Mouse (Mus musculus) heart, postnatal 0 days (tissue): Measurements from ENCODE around the gene Insm2. TPM values are rescaled to one million over a fixed set of nuclear protein-coding genes. Genes with fewer than 3 reads are reported as not detected.
"Not testable (repeated sequence)": the region's sequence is repeated elsewhere in the genome, so short reads cannot be mapped to it uniquely, and the experiment has no call there.

Source experiments
- ATAC-seq: fragments of 200-750 bp; cut with Nextera tagmentation; 2 replicates; pipeline ENCODE4 v1.8.0; 2017; ENCODE audit warnings: low read depth, moderate number of reproducible peaks, moderate library complexity; ENCODE audit not compliant: insufficient read depth
- DNase-seq: peaks from one replicate; pipeline ENCODE4 v3.0.0-alpha.2; 2016; ENCODE audit warnings: low spot score
- H3K27ac ChIP-seq: fragments of 300-500 bp; sonication (generic); 2 replicates; pipeline ENCODE4 v1.5.1; 2014; ENCODE audit warnings: low read depth, mild to moderate bottlenecking
- H3K27me3 ChIP-seq: fragments of 300-500 bp; sonication (generic); 2 replicates; pipeline ENCODE4 v1.6.1; 2014; ENCODE audit warnings: low read length, mixed read lengths; ENCODE audit not compliant: control insufficient read depth, insufficient read depth
- H3K36me3 ChIP-seq: fragments of 300-500 bp; sonication (generic); replicated peaks from 2 replicates; pipeline ENCODE4 v1.6.1; 2014; ENCODE audit warnings: low read length, mixed read lengths; ENCODE audit not compliant: control insufficient read depth, insufficient read depth
- H3K4me1 ChIP-seq: fragments of 300-500 bp; sonication (generic); 2 replicates; pipeline ENCODE4 v1.6.1; 2014; ENCODE audit warnings: antibody characterized with exemption; ENCODE audit not compliant: control insufficient read depth, insufficient read depth
- H3K4me2 ChIP-seq: fragments of 300-500 bp; sonication (generic); 2 replicates; pipeline ENCODE4 v1.6.1; 2014; ENCODE audit warnings: low read depth, mild to moderate bottlenecking, low read length, moderate library complexity
- H3K4me3 ChIP-seq: fragments of 300-500 bp; sonication (generic); 2 replicates; pipeline ENCODE4 v1.5.1; 2014; ENCODE audit warnings: low read depth, low read length
- H3K9ac ChIP-seq: fragments of 300-500 bp; sonication (generic); replicated peaks from 2 replicates; pipeline ENCODE4 v1.6.1; 2014; ENCODE audit warnings: low read depth, low read length, mixed read lengths
- H3K9me3 ChIP-seq: fragments of 300-500 bp; sonication (generic); replicated peaks from 2 replicates; pipeline ENCODE4 v1.6.1; 2016; ENCODE audit warnings: low read length; ENCODE audit not compliant: control insufficient read depth
- CTCF ChIP-seq: IDR thresholded peaks from 2 replicates; pipeline ENCODE4 v1.5.1; 2016; ENCODE audit warnings: antibody characterized with exemption, control low read depth, low read depth
- EP300 ChIP-seq: IDR thresholded peaks from 2 replicates; pipeline ENCODE4 v1.6.1; 2016; ENCODE audit warnings: antibody characterized with exemption, low read depth
- WGBS: fragments of 180-500 bp; shearing (Covaris S2); extraction: QIAGEN DNeasy Blood & Tissue Kit; methylation state at CpG from one replicate; pipeline ENCODE4 v1.1.7; 2014; 5-methylcytosine and 5-hydroxymethylcytosine counted together
- polyA plus RNA-seq: library from polyadenylated mRNA; unstranded; fragments of >200 nt; fragmentation: Nextera tagmentation; extraction: Ambion mirVana; gene quantifications from 2 replicates; pipeline ENCODE4 v1.2.1, GENCODE M21; 2015
- total RNA-seq: library from RNA; depleted of rRNA; stranded (reverse); fragments of >200 nt; gene quantifications from 2 replicates; pipeline ENCODE4 v1.2.3, GENCODE M21; 2014; ENCODE audit warnings: low replicate concordance

Insm2 gene
- total and polyA plus RNA-seq, 2 experiments from 2014 or later: not detected

GRCm38 (mm10) chr12:55569676-55570075, 29.6 kb upstream of the Insm2 start:
- no peak for DNase-seq
- 33% methylated on average over 6 of the region's 6 CpGs for WGBS

GRCm38 (mm10) chr12:55570646-55571045, 28.6 kb upstream of the Insm2 start:
- Histone ChIP-seq H3K27me3 (no peaks in the 10 kb centered on the region), H3K4me3 (no peak overlapping the region), H3K4me2 (no peak overlapping the region), H3K36me3 (no peaks in the 10 kb centered on the region), H3K9me3 (no peaks in the 10 kb centered on the region), H3K27ac (no peak overlapping the region), H3K4me1 (no peaks in the 10 kb centered on the region), H3K9ac (no peak overlapping the region)
- WGBS: 75% methylated on average over 9 of the region's 9 CpGs
- ATAC-seq (no peak), DNase-seq (no peak)
- no peak for TF ChIP-seq CTCF
- no peak for TF ChIP-seq EP300

More at GRCm38 (mm10) chr12:55569676-55570075, 29.6 kb upstream of the Insm2 start:
- Histone ChIP-seq H3K36me3 (no peaks in the 10 kb centered on the region), H3K9me3 (no peaks in the 10 kb centered on the region; the same call in 1 of the 2 replicates), H3K27me3 (no peaks in the 10 kb centered on the region), H3K4me3 (no peak overlapping the region), H3K4me2 (no peak overlapping the region), H3K27ac (no peak overlapping the region), H3K4me1 (no peaks in the 10 kb centered on the region), H3K9ac (no peak overlapping the region)
- TF ChIP-seq CTCF: no peak
- no peak for TF ChIP-seq EP300
- ATAC-seq: no peak

- Histone ChIP-seq H3K36me3 (no peaks in the 10 kb centered on the region), H3K27me3 (no peaks in the 10 kb centered on the region), H3K9ac (no peak overlapping the region), H3K4me2 (no peak overlapping the region), H3K9me3 (no peaks in the 10 kb centered on the region), H3K4me3 (no peak overlapping the region), H3K4me1 (no peaks in the 10 kb centered on the region), H3K27ac (no peak overlapping the region)
- ATAC-seq (no peak), DNase-seq (no peak)
- 74% methylated on average over 11 of the region's 11 CpGs for WGBS
- TF ChIP-seq CTCF (no peak), EP300 (no peak)
Observed at GRCm38 (mm10) chr12:55571181-55571580, 28.0 kb upstream of the Insm2 start.

- Histone ChIP-seq H3K4me2 (no peak overlapping the region), H3K36me3 (no peaks in the 10 kb centered on the region), H3K9ac (no peak overlapping the region), H3K27me3 (no peaks in the 10 kb centered on the region), H3K9me3 (no peaks in the 10 kb centered on the region), H3K27ac (no peak overlapping the region), H3K4me3 (no peak overlapping the region), H3K4me1 (no peaks in the 10 kb centered on the region)
- ATAC-seq (no peak), DNase-seq (no peak)
- TF ChIP-seq EP300 (no peak), CTCF (no peak)
- WGBS: 78% methylated on average over 10 of the region's 10 CpGs
Observed at GRCm38 (mm10) chr12:55571661-55572060, 27.6 kb upstream of the Insm2 start.

- DNase-seq (no peak), ATAC-seq (no peak)
- Histone ChIP-seq H3K27me3 (no peaks in the 10 kb centered on the region), H3K9ac (no peak overlapping the region), H3K4me3 (no peak overlapping the region), H3K36me3 (no peaks in the 10 kb centered on the region), H3K4me2 (no peak overlapping the region), H3K9me3 (no peaks in the 10 kb centered on the region), H3K27ac (no peak overlapping the region), H3K4me1 (no peaks in the 10 kb centered on the region)
- TF ChIP-seq EP300: no peak
- TF ChIP-seq CTCF: no peak
Observed at GRCm38 (mm10) chr12:55573089-55573488, 26.1 kb upstream of the Insm2 start.

GRCm38 (mm10) chr12:55573794-55574193, 25.4 kb upstream of the Insm2 start:
- no peak overlapping the region for H3K4me3 ChIP-seq
- H3K27me3 ChIP-seq: no peaks in the 10 kb centered on the region
- DNase-seq (no peak), ATAC-seq (no peak)
- no peak overlapping the region for H3K9ac ChIP-seq
- H3K27ac ChIP-seq: no peak overlapping the region
- WGBS: 6% methylated on average over 6 of the region's 6 CpGs
- H3K9me3 ChIP-seq: no peaks in the 10 kb centered on the region
- no peak overlapping the region for H3K4me2 ChIP-seq
- no peaks in the 10 kb centered on the region for H3K4me1 ChIP-seq
- no peaks in the 10 kb centered on the region for H3K36me3 ChIP-seq
- TF ChIP-seq CTCF (no peak), EP300 (no peak)

- DNase-seq, H3K4me1 ChIP-seq, H3K36me3 ChIP-seq, H3K4me2 ChIP-seq, ATAC-seq, H3K27ac ChIP-seq, H3K27me3 ChIP-seq, H3K9ac ChIP-seq, H3K4me3 ChIP-seq, H3K9me3 ChIP-seq: not testable (repeated sequence)
- 50% methylated on average over 9 of the region's 9 CpGs for WGBS
Observed at GRCm38 (mm10) chr12:55586936-55587335, 12.3 kb upstream of the Insm2 start.
